8 mouse cellular contexts compared by ENCODE assay signal in genomic region chr4:119320131-119320830, GRCm38 (mm10). TPM values are rescaled to one million over a fixed set of nuclear protein-coding genes. Genes with fewer than 3 reads are reported as not detected.
DNase-seq lines count a peak whose midpoint lies in the region; ATAC-seq lines count a peak whose summit lies in the region.

Ppih (minus strand) TSS chr4:119320546.

- DNase-seq in Muller cell, postnatal 12 days (ENCODE audit: inconsistent ontology term): peak; percentile 94
- DNase-seq in cerebellum, adult 9-11 months: peak; percentile 95
- DNase-seq in frontal cortex, adult 2 months (ENCODE audit: extremely low spot score in 1 of 2, low spot score in 1 of 2): peak; percentile 85 to 97
- peak; percentile 97 for DNase-seq in hindbrain, embryonic 11.5 days (ENCODE audit: low spot score)
- peak; percentile 96 to 97 for DNase-seq in layer of hippocampus, postnatal 10 days (ENCODE audit: low spot score in 2 of 2)
- peak; percentile 97 for DNase-seq in lung, postnatal 10 days
- peak; percentile 94 for DNase-seq in ovary, postnatal 36 days (ENCODE audit: low spot score)
- DNase-seq in thymus, postnatal 25 days: peak; percentile 96

- H3K36me3 ChIP-seq in hindbrain, embryonic 11.5 days (ENCODE audit: control insufficient read depth, insufficient read depth, low read length): peaks cover 2% of the 10 kb centered on the region

- peak within 1 kb of the TSS; percentile 77 for H3K9ac ChIP-seq in hindbrain, embryonic 11.5 days (ENCODE audit: low read depth, low read length)

- H3K4me1 ChIP-seq in hindbrain, embryonic 11.5 days (replicated peaks; ENCODE audit: control insufficient read depth, insufficient read depth, low read length): peaks cover 5% of the 10 kb centered on the region

- peak within 1 kb of the TSS; percentile 82 for H3K4me2 ChIP-seq in hindbrain, embryonic 11.5 days (replicated peaks; ENCODE audit: low read depth, low read length)

- H3K27me3 ChIP-seq in hindbrain, embryonic 11.5 days (ENCODE audit: control insufficient read depth, insufficient read depth, low read length): no peaks in the 10 kb centered on the region

- WGBS in hindbrain, embryonic 11.5 days: under 1% methylated on average over 44 of the region's 44 CpGs

- peak within 1 kb of the TSS; percentile 74 for H3K27ac ChIP-seq in hindbrain, embryonic 11.5 days (ENCODE audit: low read depth, low read length)

- peak; percentile 97 for ATAC-seq in hindbrain, embryonic 11.5 days (ENCODE audit: low FRiP score)

- H3K9me3 ChIP-seq in hindbrain, embryonic 11.5 days (ENCODE audit: control insufficient read depth, low read length): no peaks in the 10 kb centered on the region

- peak within 1 kb of the TSS; percentile 81 for H3K4me3 ChIP-seq in hindbrain, embryonic 11.5 days (ENCODE audit: low read depth, low read length)

RNA-seq across cellular contexts. Expression of gene Ppih, which starts in this region (rescaled TPM):
- polyA plus RNA-seq in frontal cortex, adult 2 months (2012; rRNA removed): 26.7 and 29.3 TPM in 2 replicates
- polyA plus RNA-seq in hindbrain, embryonic 11.5 days (2014; fragmentation: Nextera tagmentation; extraction: Ambion mirVana): 109 and 115 TPM in 2 replicates
- total RNA-seq in layer of hippocampus, postnatal 10 days (2021): 10 to 100 TPM; 23.0 to 26.7 TPM

Comparison
In these comparisons a context has a peak if more than half of its experiments do, and no peak if none do; other contexts are left out.
1. Peak in every context shown above with its lines: DNase-seq, ATAC-seq, H3K4me3 ChIP-seq and H3K27ac ChIP-seq.